In the genomic region with DNA sequence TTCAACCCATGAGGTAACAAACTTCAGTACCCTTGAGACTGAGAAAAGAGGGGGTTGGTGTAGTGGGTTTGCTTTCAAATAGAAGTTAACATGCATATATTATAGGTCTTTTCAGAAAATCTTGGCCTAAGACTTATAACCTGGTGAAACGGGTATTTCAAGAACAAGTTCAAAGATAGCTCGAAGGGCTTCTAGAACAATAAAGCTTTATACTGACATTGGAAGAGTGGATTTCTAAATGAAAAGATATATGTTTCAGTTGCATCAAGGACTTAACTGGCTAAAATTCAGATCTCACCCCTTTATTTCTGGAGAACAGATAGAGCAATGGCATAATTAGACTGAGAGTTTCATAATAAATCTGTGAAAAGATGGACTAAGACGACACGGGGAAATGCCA, we compare ENCODE assay signal across 29 mouse cellular contexts.
"Had no signal": no experiment of that assay in that cellular context is flagged by ENCODE, and none has a peak within 500 bp of the region (broad histone marks: within the 10 kb centered on the region; RNA-seq: fewer than 3 reads in every experiment).

No protein-coding gene starts in this region.

- DNase-seq: cerebellum, adult 2 months; cerebellum, adult 8-10 months; cerebellum, adult 9-10 months; cerebellum, adult 9-11 months; cerebellum, postnatal 10 days; cerebellum, postnatal 14 days; cerebellum, postnatal 25 days; cerebellum, postnatal 36 days; embryo, embryonic 11 days; forebrain, postnatal 0 days; gastrocnemius, adult 2 months; gastrocnemius, postnatal 10 days; gastrocnemius, postnatal 14 days; gastrocnemius, postnatal 25 days; gastrocnemius, postnatal 36 days; heart, adult 11 months; heart, adult 18-20 months; heart, adult 2 months had no signal

- H3K27me3 ChIP-seq: embryonic facial prominence, embryonic 12.5 days; embryonic facial prominence, embryonic 13.5 days; embryonic facial prominence, embryonic 15.5 days; forebrain, embryonic 12.5 days; forebrain, embryonic 13.5 days; forebrain, embryonic 15.5 days had no signal

- H3K36me3 ChIP-seq: embryonic facial prominence, embryonic 10.5 days; embryonic facial prominence, embryonic 12.5 days; embryonic facial prominence, embryonic 13.5 days; embryonic facial prominence, embryonic 15.5 days; forebrain, embryonic 10.5 days; forebrain, embryonic 12.5 days; forebrain, embryonic 15.5 days had no signal

- H3K27ac ChIP-seq: embryonic facial prominence, embryonic 10.5 days; embryonic facial prominence, embryonic 12.5 days; embryonic facial prominence, embryonic 13.5 days; embryonic facial prominence, embryonic 15.5 days; forebrain, embryonic 10.5 days; forebrain, embryonic 12.5 days; forebrain, embryonic 13.5 days; forebrain, embryonic 15.5 days; gastrocnemius, adult 2 months; heart, adult 2 months had no signal

- H3K4me3 ChIP-seq: embryonic facial prominence, embryonic 10.5 days; embryonic facial prominence, embryonic 12.5 days; embryonic facial prominence, embryonic 13.5 days; embryonic facial prominence, embryonic 15.5 days; erythroblast, embryonic 14.5 days; forebrain, embryonic 10.5 days; forebrain, embryonic 12.5 days; forebrain, embryonic 13.5 days; forebrain, embryonic 15.5 days; gastrocnemius, adult 2 months; heart, adult 2 months had no signal

- H3K9me3 ChIP-seq: embryonic facial prominence, embryonic 10.5 days; embryonic facial prominence, embryonic 12.5 days; embryonic facial prominence, embryonic 13.5 days; embryonic facial prominence, embryonic 15.5 days; forebrain, embryonic 10.5 days; forebrain, embryonic 12.5 days; forebrain, embryonic 13.5 days; forebrain, embryonic 15.5 days had no signal

- H3K9ac ChIP-seq: embryonic facial prominence, embryonic 12.5 days; embryonic facial prominence, embryonic 13.5 days; embryonic facial prominence, embryonic 15.5 days; forebrain, embryonic 12.5 days; forebrain, embryonic 13.5 days; forebrain, embryonic 15.5 days; forebrain, postnatal 0 days had no signal

- H3K4me2 ChIP-seq: embryonic facial prominence, embryonic 12.5 days; embryonic facial prominence, embryonic 13.5 days; embryonic facial prominence, embryonic 15.5 days; forebrain, embryonic 12.5 days; forebrain, embryonic 13.5 days; forebrain, embryonic 15.5 days had no signal

- ATAC-seq: forebrain, embryonic 13.5 days; forebrain, embryonic 14.5 days; forebrain, embryonic 15.5 days; forebrain, embryonic 16.5 days; forebrain, postnatal 0 days had no signal
